Mouse (Mus musculus) bone marrow macrophage, adult 2 months (primary cell): ENCODE results near the gene Pde4d. TPM values are rescaled to one million over a fixed set of nuclear protein-coding genes. Genes with fewer than 3 reads are reported as not detected.

Source experiments
- H3K27ac ChIP-seq: 2 replicates; pipeline ENCODE4 v1.5.1; 2012; ENCODE audit warnings: low read depth, low read length; ENCODE audit not compliant: insufficient read depth
- H3K4me1 ChIP-seq: 2 replicates; pipeline ENCODE4 v1.6.1; 2012; ENCODE audit warnings: low read length; ENCODE audit not compliant: control insufficient read depth, insufficient read depth
- H3K4me3 ChIP-seq: 2 replicates; pipeline ENCODE4 v1.5.1; 2012; ENCODE audit warnings: mild to moderate bottlenecking, low read length, moderate library complexity; ENCODE audit not compliant: insufficient read depth
- CTCF ChIP-seq: IDR thresholded peaks from 2 replicates; pipeline ENCODE4 v1.5.1; 2012; ENCODE audit warnings: low read depth, mild to moderate bottlenecking, low read length, moderate library complexity
- POLR2A ChIP-seq: IDR thresholded peaks from 2 replicates; pipeline ENCODE4 v1.6.1; 2012; ENCODE audit warnings: mild to moderate bottlenecking, low read depth, low read length, borderline replicate concordance
- polyA plus RNA-seq: library from polyadenylated mRNA; stranded (reverse); fragments of >200 nt; gene quantifications from 2 replicates; pipeline ENCODE4 v1.2.4, GENCODE M21; 2012; ENCODE audit not compliant: missing spikeins, insufficient read depth, insufficient read length

Gene Pde4d
- polyA plus RNA-seq, 1 experiment = 1.8 TPM

DNA sequence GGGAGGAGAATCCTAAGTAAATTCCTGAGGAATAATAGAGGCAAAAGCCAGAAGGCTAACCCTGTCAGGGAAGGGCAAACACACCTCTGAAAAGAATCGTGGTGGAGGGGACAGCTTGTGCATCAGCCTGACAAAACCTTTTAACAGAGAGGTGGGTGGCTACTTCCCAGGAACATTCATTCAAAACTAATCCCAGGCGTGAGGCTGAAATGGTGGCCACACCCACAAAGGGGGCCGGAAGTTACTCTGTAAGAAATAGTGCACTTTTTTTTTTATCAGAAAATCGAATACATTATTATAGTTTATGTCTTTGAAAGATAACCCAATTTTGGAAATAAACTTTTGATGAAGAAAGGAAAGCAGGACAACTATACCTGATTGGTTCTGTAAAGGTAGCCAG lies 1227.3 kb downstream of the Pde4d start:
- no peaks in the 10 kb centered on the region for H3K4me1 ChIP-seq
- no peak for TF ChIP-seq CTCF
- no peak for TF ChIP-seq POLR2A
- H3K4me3 ChIP-seq = no peak overlapping the region
- H3K27ac ChIP-seq = no peak overlapping the region

DNA sequence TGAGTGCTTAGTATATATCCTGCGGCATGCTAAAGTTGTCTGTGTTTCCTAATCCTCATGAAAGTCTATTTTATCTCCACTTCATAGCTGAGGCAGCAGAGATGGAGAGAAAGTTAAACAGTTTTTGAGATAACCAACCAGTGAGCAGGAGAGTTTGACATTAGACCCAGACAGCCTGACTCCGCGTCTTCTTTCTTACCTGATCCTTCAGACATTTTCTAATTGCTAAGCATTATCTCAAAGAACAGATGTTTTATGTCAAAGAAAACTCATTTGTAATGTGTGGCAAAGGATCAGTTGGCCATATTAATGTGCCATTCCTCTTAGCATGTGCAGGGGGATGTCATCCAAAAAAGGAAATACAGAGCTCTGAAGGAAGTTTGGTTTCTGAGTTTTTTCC lies 1227.9 kb downstream of the Pde4d start:
- TF ChIP-seq CTCF = no peak
- no peak for TF ChIP-seq POLR2A
- no peaks in the 10 kb centered on the region for H3K4me1 ChIP-seq
- H3K4me3 ChIP-seq = no peak overlapping the region
- H3K27ac ChIP-seq = no peak overlapping the region

DNA sequence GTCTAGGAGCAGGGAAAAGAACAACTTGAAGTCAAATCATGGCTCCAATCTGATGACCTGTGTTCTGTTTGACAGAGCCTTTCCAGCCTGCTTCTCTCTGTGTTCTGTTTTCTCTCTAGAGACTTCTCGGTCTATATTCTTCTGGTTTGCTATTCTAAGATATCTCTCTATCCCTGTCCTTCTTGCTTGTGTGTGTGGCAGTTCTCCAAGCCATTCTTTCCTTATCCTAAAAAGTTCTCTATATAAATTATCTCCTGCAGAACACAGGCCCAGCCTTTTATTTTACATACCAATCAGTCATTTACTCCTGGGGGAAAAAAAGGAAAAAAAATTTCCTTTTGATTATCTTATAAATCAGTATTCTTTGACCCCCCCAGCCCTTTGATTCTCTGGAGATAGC lies 1229.2 kb downstream of the Pde4d start:
- Histone ChIP-seq H3K4me1 (no peaks in the 10 kb centered on the region), H3K4me3 (no peak overlapping the region), H3K27ac (no peak overlapping the region)
- TF ChIP-seq POLR2A = no peak
- no peak for TF ChIP-seq CTCF

DNA sequence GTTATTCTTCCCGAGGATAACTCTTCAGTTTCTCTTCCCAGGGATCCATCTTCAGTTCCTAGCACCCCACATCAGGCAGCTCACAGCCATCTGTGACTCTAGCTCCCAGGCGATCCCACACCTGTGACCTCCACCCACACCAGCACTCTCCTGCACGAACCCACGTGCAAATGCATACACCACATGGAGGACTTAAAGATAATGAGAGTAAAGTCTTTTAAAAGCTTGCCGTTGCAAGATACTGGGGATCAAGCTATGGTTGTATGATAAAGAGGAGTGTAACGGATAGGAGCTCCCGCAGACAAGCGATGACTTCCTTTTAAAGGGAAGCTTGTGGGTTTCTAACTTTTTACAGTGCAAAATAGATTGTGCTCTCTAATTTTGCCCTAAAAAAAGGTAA lies 1230.5 kb downstream of the Pde4d start:
- no peak for TF ChIP-seq POLR2A
- TF ChIP-seq CTCF = no peak
- Histone ChIP-seq H3K4me3 (no peak overlapping the region), H3K27ac (no peak overlapping the region), H3K4me1 (no peaks in the 10 kb centered on the region)

DNA sequence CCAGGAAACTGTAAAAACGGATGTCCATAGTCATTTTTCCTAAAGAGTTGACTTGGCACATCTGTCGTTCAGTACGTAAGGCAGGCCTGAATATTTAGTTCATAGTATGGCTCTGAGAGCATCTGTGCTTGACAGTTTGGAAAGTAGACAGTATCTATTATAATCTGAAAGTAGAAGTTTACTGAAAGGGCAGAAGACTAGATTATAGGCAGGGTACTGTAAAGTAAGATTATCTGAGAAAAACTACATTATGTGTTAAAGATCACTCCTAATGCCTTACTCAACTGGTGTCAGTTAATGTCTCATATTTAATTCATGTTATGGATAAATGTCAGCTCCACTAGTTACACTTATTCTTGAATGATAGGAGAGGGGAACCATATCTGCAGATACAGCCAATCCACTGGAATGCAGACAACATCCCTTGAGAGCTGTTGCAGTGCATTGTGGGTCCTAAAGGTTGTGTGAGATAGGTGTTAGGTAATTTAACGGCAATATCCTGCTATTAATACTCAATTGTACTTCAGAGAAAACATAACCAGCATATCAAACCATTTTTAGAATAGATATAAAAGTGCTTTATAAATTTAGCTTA lies 1232.0 kb downstream of the Pde4d start:
- Histone ChIP-seq H3K4me3 (no peak overlapping the region), H3K4me1 (peaks cover 2% of the 10 kb centered on the region; the same call in 1 of the 2 replicates), H3K27ac (no peak overlapping the region)
- TF ChIP-seq CTCF = no peak
- TF ChIP-seq POLR2A = no peak

DNA sequence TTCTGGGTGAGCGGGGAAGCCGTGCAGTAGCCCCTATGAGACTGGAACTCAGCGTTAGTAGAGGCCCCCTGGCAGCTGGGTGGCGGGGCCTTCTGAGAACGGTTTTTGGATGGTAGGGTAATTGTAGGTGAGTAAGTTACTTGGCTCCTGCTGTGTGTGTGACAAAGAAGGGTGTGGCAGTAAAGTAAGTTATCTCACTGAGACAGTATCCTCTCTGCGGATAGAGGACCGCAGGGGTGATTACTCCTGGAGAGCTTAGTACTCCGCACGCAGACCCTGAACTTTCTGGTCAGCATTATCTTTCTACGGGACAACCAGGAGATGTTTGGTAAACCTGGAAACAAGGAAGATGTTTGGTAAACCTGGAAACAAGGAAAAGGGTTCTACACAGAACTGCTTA lies 1233.3 kb downstream of the Pde4d start:
- Histone ChIP-seq H3K4me3 (no peak overlapping the region), H3K4me1 (peaks cover 2% of the 10 kb centered on the region; the same call in 1 of the 2 replicates), H3K27ac (no peak overlapping the region)
- no peak for TF ChIP-seq POLR2A
- no peak for TF ChIP-seq CTCF

DNA sequence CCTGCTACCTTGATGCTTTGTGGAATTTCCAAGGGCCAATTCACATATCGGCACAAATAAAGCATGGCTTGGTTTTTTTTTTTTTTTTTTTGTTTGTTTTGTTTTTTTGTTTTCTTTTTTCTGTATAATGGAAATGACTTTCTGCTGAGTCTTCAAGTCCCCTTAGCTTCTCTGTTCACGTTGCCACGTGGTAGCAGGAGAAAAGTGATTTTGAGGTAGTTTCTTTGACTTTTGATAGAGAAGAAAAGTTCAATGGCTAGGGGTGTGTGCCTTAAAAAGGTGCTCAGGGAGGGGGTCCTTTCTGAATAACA lies 1235.2 kb downstream of the Pde4d start:
- TF ChIP-seq POLR2A = no peak
- no peak for TF ChIP-seq CTCF
- no peak overlapping the region for H3K27ac ChIP-seq
- H3K4me1 ChIP-seq = peaks cover 2% of the 10 kb centered on the region; the same call in 1 of the 2 replicates
- H3K4me3 ChIP-seq = peak overlapping the region; percentile 67

DNA sequence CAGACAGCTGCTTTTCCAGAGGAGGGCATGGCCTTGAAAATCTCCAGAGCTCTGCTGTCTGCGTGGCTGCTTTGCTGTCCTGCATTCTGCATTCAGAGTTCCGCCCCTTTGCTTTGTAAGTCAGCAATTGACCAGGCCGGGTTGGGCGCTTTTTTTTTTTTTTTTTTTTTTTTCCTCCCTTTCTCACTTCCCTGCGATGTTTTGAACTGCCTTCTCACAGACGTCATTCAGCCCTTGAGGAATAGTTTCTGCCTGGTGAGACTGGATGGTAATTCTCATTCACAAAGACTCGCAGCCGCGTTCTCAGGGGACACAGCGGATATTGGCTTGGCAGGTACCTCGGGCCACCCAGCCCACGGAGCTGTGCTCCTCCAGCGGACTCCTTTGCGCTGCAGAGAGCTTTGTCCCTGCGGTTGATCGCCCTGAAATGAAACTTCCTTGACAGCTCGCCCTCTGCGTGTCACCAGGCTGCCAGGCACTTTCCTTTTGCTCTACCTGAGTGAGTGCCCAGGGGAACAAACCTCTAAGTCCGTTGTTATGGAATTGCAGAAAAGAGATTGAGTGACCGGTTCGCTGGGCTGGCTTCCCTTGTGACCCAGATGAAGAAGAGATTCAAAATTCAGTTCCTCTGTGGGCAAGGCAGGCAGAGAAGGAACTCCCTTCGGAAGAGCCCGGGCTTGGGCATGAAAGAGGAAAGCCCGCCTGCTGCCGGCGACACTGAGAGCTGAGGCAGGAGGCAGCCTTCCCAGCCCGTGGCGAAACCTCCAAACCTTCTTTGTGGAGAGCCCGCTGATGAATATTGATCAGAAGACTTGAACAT lies 1235.8 kb downstream of the Pde4d start:
- Histone ChIP-seq H3K27ac (peak overlapping the region; percentile 44), H3K4me1 (peaks cover 2% of the 10 kb centered on the region; the same call in 1 of the 2 replicates), H3K4me3 (peak overlapping the region; percentile 67)
- TF ChIP-seq POLR2A (no peak), CTCF (no peak)

DNA sequence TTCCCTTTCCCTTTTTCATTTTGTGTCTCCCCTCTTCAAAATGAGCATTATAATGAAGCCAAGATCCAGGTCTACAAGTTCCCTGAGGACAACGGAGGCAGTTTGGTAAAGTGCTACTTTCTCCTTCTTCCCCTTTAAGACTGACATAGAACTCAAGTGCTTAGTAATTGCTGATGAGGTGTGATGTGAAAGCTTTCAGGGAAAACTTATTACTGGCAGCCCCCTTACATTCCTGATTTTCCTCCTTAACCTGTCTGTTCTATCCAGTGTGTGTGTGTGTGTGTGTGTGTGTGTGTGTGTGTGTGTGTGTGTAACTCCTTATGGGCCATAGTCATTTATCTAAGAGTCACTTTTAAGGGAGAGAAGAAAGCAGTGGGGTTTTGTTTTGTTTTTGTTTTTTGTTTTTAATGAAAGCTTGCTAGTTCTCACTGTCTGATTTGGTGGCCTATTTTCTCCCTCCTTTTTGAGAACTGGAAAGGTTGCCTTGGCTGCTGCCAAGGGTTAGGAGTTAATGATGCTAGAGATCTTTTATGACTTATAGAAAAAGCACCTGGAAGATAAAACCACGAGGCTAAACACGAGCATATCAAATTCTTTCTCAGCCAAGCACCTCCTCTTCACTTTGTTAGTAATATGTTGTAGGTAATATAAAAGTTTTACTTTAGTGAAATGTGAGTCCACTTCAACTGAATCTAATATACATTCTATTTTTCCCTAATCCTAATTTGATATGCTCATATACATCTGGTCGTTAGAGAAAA lies 1236.5 kb downstream of the Pde4d start:
- H3K4me3 ChIP-seq = peak overlapping the region; percentile 67
- peak overlapping the region; percentile 44; the same call in 1 of the 2 replicates for H3K27ac ChIP-seq
- peaks cover 2% of the 10 kb centered on the region; the same call in 1 of the 2 replicates for H3K4me1 ChIP-seq
- TF ChIP-seq POLR2A = no peak
- no peak for TF ChIP-seq CTCF
